Mouse (Mus musculus) left cerebral cortex, adult 2 months (tissue): ENCODE measurements around the gene St5. TPM values are rescaled to one million over a fixed set of nuclear protein-coding genes. Genes with fewer than 3 reads are reported as not detected.

Experiments
- DNase-seq, 2 experiments: peaks; one replicate each; pipeline ENCODE4 v3.0.0; 2021 to 2022; ENCODE audit warnings: low spot score in 2 of 2, mixed read lengths in 1 of 2; ENCODE audit errors: extremely low spot score in 1 of 2
- H3K27ac ChIP-seq: fragments of 200-600 bp; 2 replicates; pipeline ENCODE4 v1.8.1; 2022
- H3K4me3 ChIP-seq: fragments of 200-600 bp; 2 replicates; pipeline ENCODE4 v1.8.1; 2022
- CTCF ChIP-seq: fragments of 200-600 bp; IDR thresholded peaks from 2 replicates; pipeline ENCODE4 v1.8.1; 2022; ENCODE audit warnings: antibody characterized with exemption, mild to moderate bottlenecking, moderate library complexity
- intact Hi-C: fragments of 180-260 bp; cut with DNase I; formaldehyde crosslinking; loops from one replicate; pipeline ENCODE4 v1.15.1; 2025
- total RNA-seq, 2 experiments: library from RNA; stranded (reverse); gene quantifications; 2 replicates each; pipeline ENCODE4 v1.2.3; 2021

St5 gene
- total RNA-seq, 2 experiments from 2014 or later: 14.8 to 18.9 TPM

DNA sequence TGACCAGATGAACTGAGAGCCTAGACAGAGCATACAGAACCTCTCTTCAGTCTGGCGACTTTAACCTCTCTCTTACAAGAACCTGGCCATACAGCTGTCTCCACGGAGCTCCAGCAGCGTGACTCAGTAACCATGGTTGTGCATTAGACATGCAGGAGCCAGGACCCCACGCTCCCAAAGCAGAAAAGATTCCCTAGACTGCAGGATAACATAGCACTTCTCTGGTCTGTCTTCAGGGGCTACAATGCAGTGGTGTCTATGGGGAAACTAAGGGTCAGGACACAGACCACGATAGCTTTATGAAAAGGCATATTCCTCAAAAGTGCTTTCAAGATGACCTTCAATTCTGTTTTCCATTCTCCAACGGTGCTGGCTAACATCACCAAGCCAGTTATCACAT is 72.1 kb downstream of the St5 start:
- no peak overlapping the region for H3K27ac ChIP-seq
- intact Hi-C loops: no loop called here
- no peak for TF ChIP-seq CTCF
- H3K4me3 ChIP-seq: no peak overlapping the region
- DNase-seq: no peak

DNA sequence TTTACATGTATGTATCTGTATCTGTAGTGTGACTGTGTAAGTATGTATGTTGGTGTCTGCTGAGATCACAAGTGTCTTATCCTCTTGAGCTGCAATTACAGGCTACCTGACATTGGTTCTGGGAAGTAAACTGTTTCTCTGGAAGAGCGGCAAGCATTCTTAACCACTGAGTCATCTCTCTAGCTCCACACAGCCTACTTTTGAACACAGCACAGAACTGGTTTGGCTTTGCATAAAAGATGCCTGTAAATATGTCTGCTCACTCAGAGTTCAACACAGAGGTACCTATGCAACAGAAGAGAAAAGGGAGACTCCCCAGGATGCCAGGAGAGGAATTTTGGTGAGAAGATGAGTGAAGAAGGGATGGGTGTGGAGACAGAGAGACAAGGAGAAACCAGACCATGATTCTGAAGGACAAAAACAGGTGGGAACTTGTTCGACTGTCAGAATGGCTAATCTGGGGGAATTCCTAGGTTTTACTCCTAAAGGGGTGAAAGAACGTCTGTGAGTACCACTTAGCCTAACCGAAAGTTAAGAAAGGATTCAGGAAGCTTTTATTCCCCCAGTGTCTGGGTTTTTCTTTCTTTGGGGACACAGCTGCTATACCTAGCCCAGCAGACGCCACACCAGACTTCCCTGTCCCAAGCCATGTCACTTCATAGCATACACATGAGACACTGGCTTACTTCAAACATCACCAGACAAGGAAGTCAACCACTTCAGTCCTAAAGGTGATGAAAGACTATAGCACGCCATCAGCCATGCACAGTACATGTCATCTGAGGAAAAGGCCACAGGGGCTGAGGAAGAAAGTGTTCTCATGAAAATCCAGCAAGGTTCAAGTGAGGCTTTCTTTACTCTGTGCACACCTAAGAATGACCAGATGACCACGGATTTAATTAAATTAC is 73.3 kb downstream of the St5 start:
- Histone ChIP-seq H3K27ac (no peak overlapping the region), H3K4me3 (no peak overlapping the region)
- intact Hi-C loops: no loop called here
- TF ChIP-seq CTCF: no peak
- DNase-seq: no peak

GRCm38 (mm10) chr7:109628935-109629609 is 74.3 kb downstream of the St5 start:
- TF ChIP-seq CTCF: no peak
- DNase-seq: no peak
- intact Hi-C loops: no loop called here
- no peak overlapping the region for H3K4me3 ChIP-seq
- no peak overlapping the region for H3K27ac ChIP-seq

DNA sequence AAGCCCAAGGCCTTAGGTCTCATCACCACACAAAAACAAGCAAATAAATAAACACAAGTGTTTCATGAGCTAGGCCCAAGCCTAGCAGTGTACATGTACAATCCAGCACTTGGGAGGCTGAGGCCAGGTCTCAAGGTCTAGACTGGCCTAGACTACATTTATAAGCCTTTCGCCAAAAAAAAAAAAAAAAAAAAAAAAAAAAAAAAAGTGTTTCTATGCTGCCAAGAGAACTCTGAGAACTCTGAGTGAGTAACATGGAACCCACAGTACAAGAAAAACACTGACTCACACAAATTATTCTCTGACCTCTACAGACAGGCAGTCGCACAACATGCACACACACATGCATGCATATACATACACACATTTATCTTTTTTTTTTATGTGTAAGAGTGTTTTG is 75.6 kb downstream of the St5 start:
- Histone ChIP-seq H3K4me3 (no peak overlapping the region), H3K27ac (no peak overlapping the region)
- DNase-seq: no peak
- intact Hi-C loops: no loop called here
- no peak for TF ChIP-seq CTCF

- Histone ChIP-seq H3K27ac (no peak overlapping the region), H3K4me3 (no peak overlapping the region)
- DNase-seq: no peak
- intact Hi-C loops: no loop called here
- TF ChIP-seq CTCF: no peak
Measured at GRCm38 (mm10) chr7:109622234-109622838, 81.1 kb downstream of the St5 start.

DNA sequence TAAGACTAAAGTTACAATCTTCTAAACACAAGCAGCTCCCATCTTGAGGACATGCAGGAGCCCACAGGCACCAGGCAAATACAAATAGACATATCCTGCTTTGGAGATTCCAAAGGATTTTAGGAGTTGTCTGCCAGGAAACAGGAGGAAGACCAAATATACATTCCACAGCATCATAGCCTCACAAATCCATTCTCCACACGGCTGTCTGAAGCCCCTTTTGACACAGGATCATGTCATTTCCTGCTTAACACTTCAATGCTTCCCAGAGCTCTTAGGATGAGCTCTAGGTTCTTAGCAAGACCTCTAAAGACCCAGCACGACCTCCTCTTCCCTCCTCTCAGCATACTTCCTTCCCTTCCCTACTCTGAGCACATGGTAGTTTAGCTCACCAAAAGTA is 82.4 kb downstream of the St5 start:
- no peak for DNase-seq
- Histone ChIP-seq H3K27ac (no peak overlapping the region), H3K4me3 (no peak overlapping the region)
- no peak for TF ChIP-seq CTCF
- intact Hi-C loops: no loop called here

GRCm38 (mm10) chr7:109620288-109620687 is 83.1 kb downstream of the St5 start:
- TF ChIP-seq CTCF: no peak
- Histone ChIP-seq H3K27ac (no peak overlapping the region), H3K4me3 (no peak overlapping the region)
- no peak for DNase-seq
- intact Hi-C loops: no loop called here

DNA sequence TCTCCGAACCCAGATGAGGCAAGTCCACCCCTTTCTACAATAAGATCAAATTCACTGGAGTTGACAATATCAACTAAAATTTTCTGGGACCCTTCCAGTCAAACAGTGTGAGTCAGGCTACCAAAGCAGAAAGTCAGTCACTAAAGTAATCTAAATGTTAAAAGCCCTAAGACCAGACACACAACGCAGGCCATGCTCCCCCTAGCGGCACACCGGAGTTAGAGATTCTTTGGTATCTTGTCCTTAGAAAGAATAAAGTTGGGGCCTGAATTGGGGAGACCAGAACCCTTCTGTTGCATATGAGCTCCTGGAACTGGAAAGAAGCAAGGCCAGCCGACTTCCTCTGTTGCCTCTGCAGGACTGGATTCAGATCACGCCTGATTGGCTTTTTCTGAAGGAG is 84.7 kb downstream of the St5 start:
- TF ChIP-seq CTCF: peak; percentile 90

DNA sequence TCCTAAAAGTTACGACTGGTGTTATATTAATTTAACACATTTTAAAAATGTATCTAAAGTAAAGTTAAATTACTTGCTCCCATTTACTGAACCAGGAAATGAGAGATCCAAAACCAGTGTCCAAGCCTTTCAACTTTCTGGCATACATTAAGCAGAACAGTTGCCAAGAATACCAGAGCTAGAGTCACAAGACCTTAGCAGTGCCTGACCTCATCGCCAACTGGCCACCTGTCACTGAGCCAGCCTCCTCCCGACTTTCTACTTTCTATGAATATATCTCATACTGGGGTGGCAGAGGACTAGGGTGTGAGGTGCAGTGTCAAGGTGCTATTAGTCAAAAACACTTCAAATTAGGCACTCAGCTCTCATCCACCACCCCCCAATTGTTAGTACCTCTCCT is 85.6 kb downstream of the St5 start:
- DNase-seq: no peak
- Histone ChIP-seq H3K4me3 (no peak overlapping the region), H3K27ac (no peak overlapping the region)
- no peak for TF ChIP-seq CTCF
- intact Hi-C loops: loop anchor here (2.0 to 5.0 kb wide), 2 partner anchors 54 to 99 kb away; partner anchors contain the start of gene Rpl27a

More for the DNA sequence above, 84.7 kb downstream of the St5 start:
- Histone ChIP-seq H3K4me3 (no peak overlapping the region), H3K27ac (no peak overlapping the region)
- DNase-seq: peak; percentile 62 to 67
- intact Hi-C loops: loop anchor here (5.0 kb wide), 1 partner anchor 54 kb away; no protein-coding TSS in a partner anchor

DNA sequence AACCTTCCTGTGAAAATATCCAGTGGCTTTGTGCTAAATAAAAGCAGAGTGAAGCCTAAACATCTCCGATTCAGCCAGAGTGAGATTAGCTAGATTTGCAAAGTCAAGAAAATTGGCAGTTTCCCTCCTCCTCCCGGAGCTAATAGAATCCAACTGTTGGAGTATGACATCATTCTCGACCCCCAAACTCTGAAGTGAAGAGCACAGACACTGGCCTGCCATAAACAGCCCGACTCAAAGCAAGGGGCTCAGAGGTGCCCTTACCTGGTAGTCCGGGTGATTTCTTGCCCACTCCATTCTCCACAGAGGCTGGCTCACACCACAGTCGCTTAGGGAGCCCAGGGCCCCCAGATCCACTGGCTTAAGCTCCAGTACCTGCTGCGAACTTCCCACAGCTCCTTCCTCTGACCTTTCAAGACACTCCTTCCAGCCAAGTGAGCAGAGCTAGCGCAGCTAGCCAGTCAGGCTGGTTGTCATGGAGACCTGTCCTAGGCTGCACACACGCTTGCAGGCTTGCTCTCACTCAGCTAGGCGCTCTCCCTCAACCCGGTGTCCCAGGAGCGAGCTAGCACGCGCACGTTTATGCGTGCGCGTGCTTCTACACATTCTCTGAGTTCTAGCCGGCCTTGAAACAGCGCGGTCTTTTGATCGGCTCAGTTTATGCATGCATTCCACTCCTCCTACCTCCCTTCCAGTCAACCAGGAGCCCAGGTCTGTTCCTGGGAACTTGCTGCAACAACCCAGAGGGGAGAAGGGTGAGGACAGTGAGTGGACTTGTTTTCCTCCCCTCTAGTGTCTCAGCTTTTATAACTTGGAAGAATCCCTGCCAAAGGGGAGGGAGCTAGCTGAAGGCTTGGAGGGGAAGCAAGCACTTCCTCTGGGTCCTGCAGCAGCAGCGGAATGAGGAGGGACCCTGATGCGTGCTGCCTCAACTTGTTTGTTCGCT is 87.1 kb downstream of the St5 start:
- TF ChIP-seq CTCF: no peak
- peak overlapping the region; percentile 54 for H3K4me3 ChIP-seq
- H3K27ac ChIP-seq: peak overlapping the region; percentile 84
- DNase-seq: peak; percentile 54 to 70
- intact Hi-C loops: loop anchor here (2.0 to 5.0 kb wide), 2 partner anchors 56 to 98 kb away; partner anchors contain the start of gene Rpl27a

DNA sequence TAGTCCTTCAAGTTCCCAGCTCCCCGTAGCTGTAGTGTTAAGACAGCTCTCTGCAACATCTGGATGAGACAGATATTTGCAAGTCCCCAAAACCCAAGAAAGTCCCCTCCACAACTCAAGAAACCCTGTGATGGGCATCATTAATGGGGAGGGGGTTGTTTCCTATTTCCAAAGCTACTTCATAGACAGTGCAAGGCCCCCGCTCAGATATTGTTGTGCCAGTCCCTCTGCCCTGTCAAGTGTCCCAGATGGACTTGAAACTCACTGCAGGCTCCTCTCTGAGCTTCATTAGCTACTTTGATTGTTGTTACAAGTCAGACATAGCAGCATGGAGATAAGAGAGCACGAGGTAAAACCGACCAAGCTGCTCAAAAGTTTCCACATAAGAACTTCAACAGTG is 87.8 kb downstream of the St5 start:
- DNase-seq: no peak
- intact Hi-C loops: loop anchor here (1.0 to 5.0 kb wide), 2 partner anchors 39 to 57 kb away; no protein-coding TSS in a partner anchor
- H3K4me3 ChIP-seq: peak overlapping the region; percentile 54
- TF ChIP-seq CTCF: no peak
- H3K27ac ChIP-seq: peak overlapping the region; percentile 84
